Mouse (Mus musculus) heart, embryonic 14.5 days (tissue): ENCODE data around the gene Parva. TPM values are rescaled to one million over a fixed set of nuclear protein-coding genes. Genes with fewer than 3 reads are reported as not detected.

Source experiments
- ATAC-seq: fragments of 200-750 bp; cut with Nextera tagmentation; 2 replicates; pipeline ENCODE4 v1.8.0; 2017; ENCODE audit warnings: low read depth, moderate TSS enrichment; ENCODE audit not compliant: insufficient number of reproducible peaks, insufficient read depth, low FRiP score
- H3K27ac ChIP-seq, 2 experiments: fragments of 200-500 bp in 1 of 2; fragments of 300-500 bp in 1 of 2; sonication (generic) in 1 of 2; replicated peaks in 1 of 2; 2 replicates each; pipeline ENCODE4 v1.5.1; 2012 to 2014; ENCODE audit warnings: low read depth in 2 of 2, low read length in 2 of 2, control low read depth in 1 of 2, mild to moderate bottlenecking in 1 of 2, mixed read lengths in 1 of 2; ENCODE audit not compliant: control insufficient read depth in 1 of 2, insufficient read depth in 1 of 2
- H3K27me3 ChIP-seq: fragments of 300-500 bp; sonication (generic); 2 replicates; pipeline ENCODE4 v1.6.1; 2014; ENCODE audit warnings: mild to moderate bottlenecking, low read length, control low read depth; ENCODE audit not compliant: control insufficient read depth, insufficient read depth
- H3K36me3 ChIP-seq: fragments of 300-500 bp; sonication (generic); 2 replicates; pipeline ENCODE4 v1.6.1; 2014; ENCODE audit warnings: mild to moderate bottlenecking, control low read depth, low read length, mixed read lengths; ENCODE audit not compliant: control insufficient read depth, insufficient read depth
- H3K4me1 ChIP-seq, 2 experiments: fragments of 200-500 bp in 1 of 2; fragments of 300-500 bp in 1 of 2; sonication (generic) in 1 of 2; 2 replicates each; pipeline ENCODE4 v1.6.1; 2012 to 2014; ENCODE audit warnings: low read length in 2 of 2, control low read depth in 1 of 2, mixed read lengths in 1 of 2; ENCODE audit not compliant: control insufficient read depth in 2 of 2, insufficient read depth in 2 of 2
- H3K4me2 ChIP-seq: fragments of 300-500 bp; sonication (generic); 2 replicates; pipeline ENCODE4 v1.6.1; 2014; ENCODE audit warnings: mild to moderate bottlenecking, low read length
- H3K4me3 ChIP-seq, 2 experiments: fragments of 200-500 bp in 1 of 2; fragments of 300-500 bp in 1 of 2; sonication (generic) in 1 of 2; 2 replicates each; pipeline ENCODE4 v1.5.1; 2012 to 2014; ENCODE audit warnings: low read length in 2 of 2, mild to moderate bottlenecking in 2 of 2, control low read depth in 1 of 2, low read depth in 1 of 2, moderate library complexity in 1 of 2; ENCODE audit not compliant: control insufficient read depth in 1 of 2, insufficient read depth in 1 of 2
- H3K9ac ChIP-seq: fragments of 300-500 bp; sonication (generic); 2 replicates; pipeline ENCODE4 v1.6.1; 2014; ENCODE audit warnings: mild to moderate bottlenecking, low read length
- H3K9me3 ChIP-seq: fragments of 300-500 bp; sonication (generic); 2 replicates; pipeline ENCODE4 v1.6.1; 2016; ENCODE audit warnings: low read length, control low read depth; ENCODE audit not compliant: control insufficient read depth
- WGBS: fragments of 180-500 bp; shearing (Covaris S2); extraction: QIAGEN DNeasy Blood & Tissue Kit; methylation state at CpG from one replicate; pipeline ENCODE4 v1.1.7; 2014; 5-methylcytosine and 5-hydroxymethylcytosine counted together
- polyA plus RNA-seq: library from polyadenylated mRNA; unstranded; fragments of >200 nt; fragmentation: Nextera tagmentation; extraction: Ambion mirVana; gene quantifications from 2 replicates; pipeline ENCODE4 v1.2.1, GENCODE M21; 2014

Parva gene
- polyA plus RNA-seq, 1 experiment from 2014 or later, result 79.1 TPM

DNA sequence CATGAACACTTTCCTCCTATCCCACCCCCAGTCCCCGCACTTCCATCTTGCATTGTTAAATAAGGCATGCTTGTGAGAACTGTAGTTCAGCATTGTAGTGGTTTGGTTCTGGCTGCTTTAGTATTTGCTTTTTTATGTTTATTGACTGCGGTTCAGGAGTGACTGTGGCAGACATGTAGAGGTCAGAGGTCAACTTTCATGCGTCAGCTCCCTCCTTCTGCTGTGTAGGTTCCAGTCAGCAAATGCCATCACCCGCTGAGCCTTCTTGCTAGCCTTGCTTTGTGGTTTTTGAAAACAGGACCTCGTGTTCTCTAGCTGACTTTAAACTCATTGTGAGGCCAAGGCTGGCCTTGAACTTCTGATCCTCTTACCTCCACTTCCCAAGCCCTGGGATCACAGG lies 103.6 kb downstream of the Parva start:
- Histone ChIP-seq H3K4me2 (no peak overlapping the region), H3K27me3 (no peaks in the 10 kb centered on the region), H3K36me3 (no peaks in the 10 kb centered on the region), H3K4me1 (peaks cover 26 to 46% of the 10 kb centered on the region in 2 experiments), H3K9ac (no peak overlapping the region), H3K4me3 (no peak overlapping the region), H3K9me3 (no peaks in the 10 kb centered on the region), H3K27ac (no peak overlapping the region)
- ATAC-seq, result no peak
- 82% methylated on average over 5 of the region's 5 CpGs for WGBS

- Histone ChIP-seq H3K4me3 (no peak overlapping the region), H3K9me3 (no peaks in the 10 kb centered on the region), H3K27ac (no peak overlapping the region), H3K27me3 (no peaks in the 10 kb centered on the region), H3K4me1 (peaks cover 11 to 16% of the 10 kb centered on the region in 2 experiments), H3K9ac (no peak overlapping the region), H3K4me2 (no peak overlapping the region), H3K36me3 (no peaks in the 10 kb centered on the region)
- WGBS, result 67% methylated on average over 3 of the region's 3 CpGs
- no peak for ATAC-seq
Measured at GRCm38 (mm10) chr7:112534148-112534547, 106.8 kb downstream of the Parva start.

- H3K4me2 ChIP-seq, result no peak overlapping the region
- no peak overlapping the region for H3K4me3 ChIP-seq
- H3K27me3 ChIP-seq, result no peaks in the 10 kb centered on the region
- H3K27ac ChIP-seq, result peak overlapping the region; percentile 21 to 44; a peak in 1 of 4 replicates
- no peak for ATAC-seq
- no peaks in the 10 kb centered on the region for H3K9me3 ChIP-seq
- H3K4me1 ChIP-seq, result peaks cover 11 to 16% of the 10 kb centered on the region in 2 experiments; a peak in 3 of 4 replicates
- no peaks in the 10 kb centered on the region for H3K36me3 ChIP-seq
- H3K9ac ChIP-seq, result no peak overlapping the region
- 36% methylated on average over 16 of the region's 16 CpGs for WGBS
Measured at GRCm38 (mm10) chr7:112535408-112535921, 108.2 kb downstream of the Parva start.

DNA sequence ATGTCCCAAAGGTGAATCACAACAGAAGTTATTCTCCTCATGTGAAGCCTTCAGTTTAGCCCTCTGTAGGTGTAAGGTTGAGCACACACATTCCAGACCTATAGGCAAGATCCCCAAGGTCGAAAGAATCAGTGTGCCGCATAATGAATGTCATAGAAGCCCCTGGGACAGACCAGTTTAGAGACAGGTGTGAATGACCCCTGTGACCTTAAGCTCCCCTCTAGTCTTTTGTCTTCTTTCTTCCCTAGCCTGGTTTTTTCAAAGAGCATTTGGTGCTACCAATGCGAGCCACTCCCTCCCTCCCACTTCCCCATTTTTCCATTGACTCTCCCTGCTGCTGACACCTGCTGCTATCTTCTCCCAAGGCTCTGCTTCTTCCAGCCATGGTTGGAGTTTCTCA lies 121.8 kb downstream of the Parva start:
- H3K9ac ChIP-seq, result no peak overlapping the region
- H3K4me2 ChIP-seq, result no peak overlapping the region
- H3K27me3 ChIP-seq, result no peaks in the 10 kb centered on the region
- no peaks in the 10 kb centered on the region for H3K9me3 ChIP-seq
- H3K27ac ChIP-seq, result no peak overlapping the region
- H3K4me1 ChIP-seq, result no peaks in the 10 kb centered on the region
- no peak overlapping the region for H3K4me3 ChIP-seq
- WGBS, result 88% methylated on average over 3 of the region's 3 CpGs
- H3K36me3 ChIP-seq, result peaks cover 67% of the 10 kb centered on the region
- no peak for ATAC-seq

DNA sequence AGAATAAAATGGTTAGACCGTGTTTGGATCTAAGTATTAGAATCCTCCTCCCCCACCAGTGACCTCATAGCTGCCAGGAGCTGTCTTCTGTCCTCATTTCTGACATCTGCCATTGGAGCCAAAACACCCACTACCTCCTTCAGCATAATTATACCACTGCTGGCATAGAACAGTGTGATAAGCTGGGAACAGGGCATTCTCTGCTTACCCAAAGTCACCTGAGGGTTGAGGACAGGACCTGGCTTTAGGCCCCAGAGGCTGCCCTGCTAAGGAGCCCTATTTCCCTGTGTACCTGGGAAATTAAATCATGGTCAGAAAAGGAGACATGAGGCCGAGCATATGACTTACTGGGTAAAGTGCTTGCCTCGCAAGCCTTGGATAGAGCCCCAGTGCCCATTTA lies 134.2 kb downstream of the Parva start:
- H3K27ac ChIP-seq, result no peak overlapping the region
- no peak for ATAC-seq
- H3K4me2 ChIP-seq, result no peak overlapping the region
- H3K4me1 ChIP-seq, result peaks cover 0 to 2% of the 10 kb centered on the region in 2 experiments; a peak in 2 of 4 replicates
- no peaks in the 10 kb centered on the region for H3K27me3 ChIP-seq
- H3K9ac ChIP-seq, result no peak overlapping the region
- H3K9me3 ChIP-seq, result no peaks in the 10 kb centered on the region
- H3K36me3 ChIP-seq, result peaks cover 43% of the 10 kb centered on the region
- H3K4me3 ChIP-seq, result no peak overlapping the region
- 77% methylated on average over 3 of the region's 3 CpGs for WGBS

DNA sequence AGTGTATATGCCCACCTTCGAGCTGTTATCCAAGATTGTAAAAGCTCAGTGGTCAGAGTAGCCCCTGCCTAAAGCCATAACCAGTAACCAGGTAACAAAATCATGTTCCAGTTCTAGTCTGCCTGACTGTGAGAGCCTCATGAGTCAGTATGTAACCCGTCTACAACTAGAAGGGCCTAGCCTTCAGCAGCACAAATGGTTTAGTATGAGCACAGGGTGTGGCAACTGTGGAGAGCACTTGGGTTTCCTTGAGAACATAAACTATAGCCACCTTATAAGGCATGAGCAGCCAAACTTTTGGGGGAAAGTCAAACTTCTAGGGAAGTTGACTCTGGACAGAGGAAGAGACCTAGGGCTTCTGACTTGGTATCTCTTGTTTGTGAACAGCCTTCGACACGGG lies 139.7 kb downstream of the Parva start:
- no peak overlapping the region for H3K4me3 ChIP-seq
- peaks cover 0 to 2% of the 10 kb centered on the region in 2 experiments; a peak in 2 of 4 replicates for H3K4me1 ChIP-seq
- no peak overlapping the region for H3K4me2 ChIP-seq
- no peaks in the 10 kb centered on the region for H3K9me3 ChIP-seq
- no peak overlapping the region for H3K27ac ChIP-seq
- WGBS, result 91% methylated on average over 4 of the region's 4 CpGs
- peaks cover 49% of the 10 kb centered on the region for H3K36me3 ChIP-seq
- H3K27me3 ChIP-seq, result no peaks in the 10 kb centered on the region
- no peak for ATAC-seq
- no peak overlapping the region for H3K9ac ChIP-seq

GRCm38 (mm10) chr7:112568961-112569360 lies 141.7 kb downstream of the Parva start:
- no peak overlapping the region for H3K4me3 ChIP-seq
- H3K4me2 ChIP-seq, result no peak overlapping the region
- H3K27ac ChIP-seq, result no peak overlapping the region
- no peak for ATAC-seq
- WGBS, result 63% methylated on average over 5 of the region's 5 CpGs
- no peaks in the 10 kb centered on the region for H3K27me3 ChIP-seq
- no peaks in the 10 kb centered on the region for H3K9me3 ChIP-seq
- no peaks in the 10 kb centered on the region for H3K4me1 ChIP-seq
- no peak overlapping the region for H3K9ac ChIP-seq
- H3K36me3 ChIP-seq, result peaks cover 56% of the 10 kb centered on the region

- Histone ChIP-seq H3K9me3 (peaks cover 5% of the 10 kb centered on the region; the same call in 1 of the 2 replicates), H3K4me2 (no peak overlapping the region), H3K36me3 (peaks cover 64% of the 10 kb centered on the region), H3K4me3 (no peak overlapping the region), H3K9ac (no peak overlapping the region), H3K27me3 (no peaks in the 10 kb centered on the region), H3K4me1 (no peaks in the 10 kb centered on the region; a peak in 1 of 4 replicates), H3K27ac (no peak overlapping the region)
- 81% methylated on average over 6 of the region's 6 CpGs for WGBS
- ATAC-seq, result no peak
Measured at GRCm38 (mm10) chr7:112581621-112582020, 154.3 kb downstream of the Parva start.
